28 mouse cellular contexts compared by ENCODE assay signal in genomic region chr5:135728361-135728760, GRCm38 (mm10). TPM values are rescaled to one million over a fixed set of nuclear protein-coding genes. Genes with fewer than 3 reads are reported as not detected.
DNase-seq lines count a peak whose midpoint lies in the region; ATAC-seq and TF ChIP-seq lines count a peak whose summit lies in the region.
"Had no signal": no experiment of that assay in that cellular context is flagged by ENCODE, and none has a peak within 500 bp of the region (broad histone marks: within the 10 kb centered on the region; RNA-seq: fewer than 3 reads in every experiment).

No protein-coding gene starts in this region.

- TF ChIP-seq CTCF in liver, adult 2 months (IDR thresholded peaks at IDR 0.05; ENCODE audit: low read depth, low read length): no peak
- no peak for TF ChIP-seq CTCF in lung, adult 2 months (IDR thresholded peaks at IDR 0.05; ENCODE audit: insufficient read depth, low read length)

- peaks cover 73% of the 10 kb centered on the region for H3K36me3 ChIP-seq in liver, adult 2 months (ENCODE audit: control insufficient read depth, insufficient read depth, low read length)
- peaks cover 53% of the 10 kb centered on the region for H3K36me3 ChIP-seq in liver, embryonic 12.5 days
- peaks cover 68% of the 10 kb centered on the region for H3K36me3 ChIP-seq in limb, embryonic 10.5 days

- intact Hi-C loops in heart, postnatal 10 days (cut with DNase I): no loop called here

- peak; percentile 91 for DNase-seq in heart, adult 11 months
- no peak for DNase-seq in heart, postnatal 10 days
- DNase-seq in liver, adult 2 months (ENCODE audit: extremely low read depth, low read depth, low spot score): peak; percentile 10
- peak; percentile 6 for DNase-seq in lung, adult 2 months
- DNase-seq in lung, postnatal 36 days: no peak
- no peak for DNase-seq in limb, embryonic 10.5 days (ENCODE audit: low spot score)
- no peak for DNase-seq in urinary bladder, postnatal 10 days (ENCODE audit: low spot score)
- DNase-seq: adrenal gland, adult 2 months; adrenal gland, postnatal 10 days; adrenal gland, postnatal 25 days; cerebellum, adult 11 months; cerebellum, adult 18-20 months; cerebellum, adult 8-10 months; cerebellum, adult 9-11 months; cerebellum, postnatal 14 days; cerebellum, postnatal 36 days; embryo, embryonic 11 days had no signal

- ATAC-seq in liver, embryonic 12.5 days: no peak
- ATAC-seq: forebrain, embryonic 14.5 days; forebrain, embryonic 16.5 days had no signal

- H3K27ac ChIP-seq in liver, adult 2 months (replicated peaks; ENCODE audit: insufficient read depth, low read depth, low read length): no peak overlapping the region
- H3K27ac ChIP-seq in liver, embryonic 12.5 days: no peak overlapping the region
- 0 out of 2 replicates have a peak overlapping the region, but pooled peaks have one; percentile 20 for H3K27ac ChIP-seq in limb, embryonic 10.5 days
- H3K27ac ChIP-seq: embryonic facial prominence, embryonic 13.5 days; embryonic facial prominence, embryonic 15.5 days had no signal

- no peak overlapping the region for H3K4me2 ChIP-seq in liver, embryonic 12.5 days
- H3K4me2 ChIP-seq: embryonic facial prominence, embryonic 13.5 days; embryonic facial prominence, embryonic 15.5 days had no signal

- no peaks in the 10 kb centered on the region for H3K79me2 ChIP-seq in liver, adult 2 months (ENCODE audit: control insufficient read depth, insufficient read depth, low read length)

- H3K4me1 ChIP-seq in liver, adult 2 months (ENCODE audit: control insufficient read depth, insufficient read depth, low read length): peaks cover 25% of the 10 kb centered on the region
- H3K4me1 ChIP-seq in liver, embryonic 12.5 days: peaks cover 19% of the 10 kb centered on the region; the same call in 1 of the 2 replicates
- peaks cover 17% of the 10 kb centered on the region for H3K4me1 ChIP-seq in lung, adult 2 months (ENCODE audit: control insufficient read depth, insufficient read depth, low read length)
- H3K4me1 ChIP-seq in limb, embryonic 10.5 days: peaks cover 49% of the 10 kb centered on the region

- no peak overlapping the region for H3K4me3 ChIP-seq in liver, adult 2 months (ENCODE audit: insufficient read depth, low read depth, low read length)
- no peak overlapping the region for H3K4me3 ChIP-seq in liver, embryonic 12.5 days
- H3K4me3 ChIP-seq in lung, adult 2 months (replicated peaks; ENCODE audit: extremely low read depth, low read depth, low read length): no peak overlapping the region
- H3K4me3 ChIP-seq in limb, embryonic 10.5 days: no peak overlapping the region
- H3K4me3 ChIP-seq: embryonic facial prominence, embryonic 13.5 days; embryonic facial prominence, embryonic 15.5 days; erythroblast, embryonic 14.5 days had no signal

- no peak for TF ChIP-seq POLR2A in liver, adult 2 months (IDR thresholded peaks at IDR 0.05; ENCODE audit: extremely low read depth, insufficient read depth, low read length)
- no peak for TF ChIP-seq POLR2A in lung, adult 2 months (IDR thresholded peaks at IDR 0.05; ENCODE audit: borderline replicate concordance, extremely low read depth, low read depth, low read length)

- H3K27me3 ChIP-seq in liver, adult 2 months (ENCODE audit: control insufficient read depth, insufficient read depth, low read length): no peaks in the 10 kb centered on the region
- no peaks in the 10 kb centered on the region for H3K27me3 ChIP-seq in liver, embryonic 12.5 days (replicated peaks)
- H3K27me3 ChIP-seq in limb, embryonic 10.5 days (ENCODE audit: low read depth, poor library complexity, severe bottlenecking): no peaks in the 10 kb centered on the region
- H3K27me3 ChIP-seq: embryonic facial prominence, embryonic 13.5 days; embryonic facial prominence, embryonic 15.5 days had no signal

- no peaks in the 10 kb centered on the region for H3K9me3 ChIP-seq in liver, embryonic 12.5 days (replicated peaks)
- H3K9me3 ChIP-seq in limb, embryonic 10.5 days (replicated peaks): no peaks in the 10 kb centered on the region
- H3K9me3 ChIP-seq: embryonic facial prominence, embryonic 13.5 days; embryonic facial prominence, embryonic 15.5 days had no signal

- no peak overlapping the region for H3K9ac ChIP-seq in liver, adult 2 months (ENCODE audit: low read depth, low read length)
- no peak overlapping the region for H3K9ac ChIP-seq in liver, embryonic 12.5 days
- H3K9ac ChIP-seq: embryonic facial prominence, embryonic 13.5 days; embryonic facial prominence, embryonic 15.5 days had no signal

- WGBS in liver, adult 2 months: 75% methylated on average over 13 of the region's 13 CpGs
- WGBS in liver, embryonic 12.5 days (ENCODE audit: insufficient replicate concordance): 85% methylated on average over 13 of the region's 13 CpGs
- 85% methylated on average over 13 of the region's 13 CpGs for WGBS in lung, adult 2 months
- WGBS in limb, embryonic 10.5 days: 95% methylated on average over 13 of the region's 13 CpGs

RNA-seq across cellular contexts. Expression of gene Tmem120a, which starts 15.9 kb away (rescaled TPM):
- total RNA-seq in heart, postnatal 10 days (2021): 10 to 100 TPM; 10.0 to 17.4 TPM
- total RNA-seq in liver, adult 2 months (2014; rRNA removed): 55.2 and 58.1 TPM in 2 replicates
- 52.9 and 76.6 TPM in 2 replicates for polyA plus RNA-seq in liver, adult 2 months (2012; rRNA removed)
- polyA plus RNA-seq in liver, embryonic 12.5 days (2016; fragmentation: Nextera tagmentation; extraction: Ambion mirVana): 17.4 and 21.5 TPM in 2 replicates
- polyA plus RNA-seq in lung, adult 2 months (2012; rRNA removed): 24.6 and 31.0 TPM in 2 replicates
- 54.1 and 62.5 TPM in 2 replicates for polyA plus RNA-seq in limb, embryonic 10.5 days (2016; fragmentation: Nextera tagmentation; extraction: Ambion mirVana)

RNA-seq across cellular contexts. Expression of gene Styxl1, which starts 49.8 kb away (rescaled TPM):
- not detected for total RNA-seq in heart, postnatal 10 days (2021)
- 0.13 and 0.18 TPM in 2 replicates for total RNA-seq in liver, adult 2 months (2014; rRNA removed)
- polyA plus RNA-seq in liver, adult 2 months (2012; rRNA removed): 0.22 and 0.23 TPM in 2 replicates
- polyA plus RNA-seq in liver, embryonic 12.5 days (2016; fragmentation: Nextera tagmentation; extraction: Ambion mirVana): 0.16 TPM in 1 of 2 replicates, not detected in the other
- polyA plus RNA-seq in lung, adult 2 months (2012; rRNA removed): 1.1 and 1.4 TPM in 2 replicates
- not detected in 2 replicates for polyA plus RNA-seq in limb, embryonic 10.5 days (2016; fragmentation: Nextera tagmentation; extraction: Ambion mirVana)
- total RNA-seq: common myeloid progenitor, adult 5-6 weeks; ES-E14; MEL had no signal
- polyA plus RNA-seq: C2C12; erythroblast, embryonic 14.5 days; forebrain, embryonic 11.5 days had no signal

RNA-seq across cellular contexts. Expression of gene Mdh2, which starts 49.9 kb away (rescaled TPM):
- 1,000 to 10,000 TPM; 1,661 to 1,664 TPM for total RNA-seq in heart, postnatal 10 days (2021)
- 108 and 176 TPM in 2 replicates for total RNA-seq in liver, adult 2 months (2014; rRNA removed)
- polyA plus RNA-seq in liver, adult 2 months (2012; rRNA removed): 361 and 418 TPM in 2 replicates
- 451 and 473 TPM in 2 replicates for polyA plus RNA-seq in liver, embryonic 12.5 days (2016; fragmentation: Nextera tagmentation; extraction: Ambion mirVana)
- 257 and 344 TPM in 2 replicates for polyA plus RNA-seq in lung, adult 2 months (2012; rRNA removed)
- 600 and 631 TPM in 2 replicates for polyA plus RNA-seq in limb, embryonic 10.5 days (2016; fragmentation: Nextera tagmentation; extraction: Ambion mirVana)

RNA-seq across cellular contexts. Expression of gene Por, which starts 58.5 kb away (rescaled TPM):
- total RNA-seq in heart, postnatal 10 days (2021): 10 to 100 TPM; 62.8 to 72.0 TPM
- total RNA-seq in liver, adult 2 months (2014; rRNA removed): 284 and 345 TPM in 2 replicates
- 211 and 254 TPM in 2 replicates for polyA plus RNA-seq in liver, adult 2 months (2012; rRNA removed)
- 34.7 and 36.6 TPM in 2 replicates for polyA plus RNA-seq in liver, embryonic 12.5 days (2016; fragmentation: Nextera tagmentation; extraction: Ambion mirVana)
- polyA plus RNA-seq in lung, adult 2 months (2012; rRNA removed): 487 and 521 TPM in 2 replicates
- 166 and 179 TPM in 2 replicates for polyA plus RNA-seq in limb, embryonic 10.5 days (2016; fragmentation: Nextera tagmentation; extraction: Ambion mirVana)

Comparison
In these comparisons a context has a peak if more than half of its experiments do, and no peak if none do; other contexts are left out.
1. DNase-seq: peak in heart, adult 11 months (single experiment), liver, adult 2 months (single experiment) and lung, adult 2 months (single experiment); none in heart, postnatal 10 days (0 of 2), lung, postnatal 36 days (single experiment), limb, embryonic 10.5 days (single experiment) and urinary bladder, postnatal 10 days (single experiment).